Mouse (Mus musculus): ENCODE results near the gene Zfp791. TPM values are rescaled to one million over a fixed set of nuclear protein-coding genes. Genes with fewer than 3 reads are reported as not detected.

The Zfp791 gene
- polyA plus RNA-seq, 1 experiment from 2014 or later = 1.6 TPM

- Histone ChIP-seq H3K4me1 (ENCODE audit: insufficient read depth, low read depth, low read length) (peaks cover 4% of the 10 kb centered on the region), H3K36me3 (ENCODE audit: insufficient read depth, low read length) (no peaks in the 10 kb centered on the region), H3K27me3 (replicated peaks; ENCODE audit: insufficient read depth, low read length) (no peaks in the 10 kb centered on the region), H3K9me3 (ENCODE audit: low read length) (no peaks in the 10 kb centered on the region), H3K27ac (ENCODE audit: low read length) (peak overlapping the region; percentile 79), H3K4me3 (ENCODE audit: low read depth, low read length) (peak overlapping the region; percentile 75), H3K4me2 (replicated peaks; ENCODE audit: low read depth, low read length) (peak overlapping the region; percentile 96), H3K9ac (replicated peaks; ENCODE audit: low read depth) (peak overlapping the region; percentile 88)
- no peak for TF ChIP-seq EP300 (IDR thresholded peaks at IDR 0.05)
- no peak for TF ChIP-seq CTCF (IDR thresholded peaks at IDR 0.05)
- ATAC-seq (no peak), DNase-seq (ENCODE audit: low spot score) (no peak)
- 3% methylated on average over 25 of the region's 25 CpGs for WGBS
Measured at GRCm38 (mm10) chr8:85080214-85080531, 42.7 kb downstream of the Zfp791 start.

- peaks cover 4% of the 10 kb centered on the region for H3K4me1 ChIP-seq (ENCODE audit: insufficient read depth, low read depth, low read length)
- TF ChIP-seq EP300 (IDR thresholded peaks at IDR 0.05) (no peak), CTCF (IDR thresholded peaks at IDR 0.05) (peak; percentile 99)
- no peak overlapping the region for H3K27ac ChIP-seq (ENCODE audit: low read length)
- H3K9me3 ChIP-seq (ENCODE audit: low read length) = no peaks in the 10 kb centered on the region
- H3K4me3 ChIP-seq (ENCODE audit: low read depth, low read length) = no peak overlapping the region
- DNase-seq (ENCODE audit: low spot score) (peak; percentile 92), ATAC-seq (peak; percentile 60)
- H3K36me3 ChIP-seq (ENCODE audit: insufficient read depth, low read length) = no peaks in the 10 kb centered on the region
- no peak overlapping the region for H3K4me2 ChIP-seq (replicated peaks; ENCODE audit: low read depth, low read length)
- no peak overlapping the region for H3K9ac ChIP-seq (replicated peaks; ENCODE audit: low read depth)
- 4% methylated on average over 2 of the region's 2 CpGs for WGBS
- no peaks in the 10 kb centered on the region for H3K27me3 ChIP-seq (replicated peaks; ENCODE audit: insufficient read depth, low read length)
Measured at GRCm38 (mm10) chr8:85076993-85077392, 45.9 kb downstream of the Zfp791 start.

GRCm38 (mm10) chr8:85076001-85076400 lies 46.9 kb downstream of the Zfp791 start:
- H3K27me3 ChIP-seq (replicated peaks; ENCODE audit: insufficient read depth, low read length) = no peaks in the 10 kb centered on the region
- no peak overlapping the region for H3K4me2 ChIP-seq (replicated peaks; ENCODE audit: low read depth, low read length)
- WGBS = 72% methylated on average over 9 of the region's 9 CpGs
- H3K27ac ChIP-seq (ENCODE audit: low read length) = no peak overlapping the region
- H3K9ac ChIP-seq (replicated peaks; ENCODE audit: low read depth) = no peak overlapping the region
- TF ChIP-seq CTCF (IDR thresholded peaks at IDR 0.05) = peak; percentile 68
- no peak for TF ChIP-seq EP300 (IDR thresholded peaks at IDR 0.05)
- DNase-seq (ENCODE audit: low spot score) (no peak), ATAC-seq (no peak)
- H3K36me3 ChIP-seq (ENCODE audit: insufficient read depth, low read length) = no peaks in the 10 kb centered on the region
- H3K9me3 ChIP-seq (ENCODE audit: low read length) = no peaks in the 10 kb centered on the region
- H3K4me3 ChIP-seq (ENCODE audit: low read depth, low read length) = no peak overlapping the region
- H3K4me1 ChIP-seq (ENCODE audit: insufficient read depth, low read depth, low read length) = no peaks in the 10 kb centered on the region; the same call in 1 of the 2 replicates

GRCm38 (mm10) chr8:85074617-85075016 lies 48.3 kb downstream of the Zfp791 start:
- WGBS = 92% methylated on average over 10 of the region's 10 CpGs
- Histone ChIP-seq H3K27ac (ENCODE audit: low read length) (no peak overlapping the region), H3K27me3 (replicated peaks; ENCODE audit: insufficient read depth, low read length) (no peaks in the 10 kb centered on the region), H3K36me3 (ENCODE audit: insufficient read depth, low read length) (no peaks in the 10 kb centered on the region), H3K4me2 (replicated peaks; ENCODE audit: low read depth, low read length) (no peak overlapping the region), H3K9ac (replicated peaks; ENCODE audit: low read depth) (no peak overlapping the region), H3K4me1 (ENCODE audit: insufficient read depth, low read depth, low read length) (no peaks in the 10 kb centered on the region; the same call in 1 of the 2 replicates), H3K9me3 (ENCODE audit: low read length) (no peaks in the 10 kb centered on the region), H3K4me3 (ENCODE audit: low read depth, low read length) (no peak overlapping the region)
- ATAC-seq (no peak), DNase-seq (ENCODE audit: low spot score) (no peak)
- TF ChIP-seq CTCF (IDR thresholded peaks at IDR 0.05) (no peak), EP300 (IDR thresholded peaks at IDR 0.05) (no peak)

GRCm38 (mm10) chr8:85074167-85074566 lies 48.7 kb downstream of the Zfp791 start:
- H3K27ac ChIP-seq (ENCODE audit: low read length) = no peak overlapping the region
- no peak overlapping the region for H3K4me2 ChIP-seq (replicated peaks; ENCODE audit: low read depth, low read length)
- TF ChIP-seq EP300 (IDR thresholded peaks at IDR 0.05) (no peak), CTCF (IDR thresholded peaks at IDR 0.05) (no peak)
- 85% methylated on average over 10 of the region's 10 CpGs for WGBS
- no peaks in the 10 kb centered on the region for H3K27me3 ChIP-seq (replicated peaks; ENCODE audit: insufficient read depth, low read length)
- DNase-seq (ENCODE audit: low spot score) (no peak), ATAC-seq (no peak)
- no peaks in the 10 kb centered on the region for H3K36me3 ChIP-seq (ENCODE audit: insufficient read depth, low read length)
- no peak overlapping the region for H3K9ac ChIP-seq (replicated peaks; ENCODE audit: low read depth)
- no peak overlapping the region for H3K4me3 ChIP-seq (ENCODE audit: low read depth, low read length)
- H3K4me1 ChIP-seq (ENCODE audit: insufficient read depth, low read depth, low read length) = no peaks in the 10 kb centered on the region; the same call in 1 of the 2 replicates
- no peaks in the 10 kb centered on the region for H3K9me3 ChIP-seq (ENCODE audit: low read length)

- Histone ChIP-seq H3K4me2 (replicated peaks; ENCODE audit: low read depth, low read length) (no peak overlapping the region), H3K9ac (replicated peaks; ENCODE audit: low read depth) (no peak overlapping the region), H3K36me3 (ENCODE audit: insufficient read depth, low read length) (no peaks in the 10 kb centered on the region), H3K4me3 (ENCODE audit: low read depth, low read length) (no peak overlapping the region), H3K27ac (ENCODE audit: low read length) (no peak overlapping the region), H3K27me3 (replicated peaks; ENCODE audit: insufficient read depth, low read length) (no peaks in the 10 kb centered on the region), H3K9me3 (ENCODE audit: low read length) (no peaks in the 10 kb centered on the region), H3K4me1 (ENCODE audit: insufficient read depth, low read depth, low read length) (no peaks in the 10 kb centered on the region; the same call in 1 of the 2 replicates)
- no peak for TF ChIP-seq CTCF (IDR thresholded peaks at IDR 0.05)
- no peak for TF ChIP-seq EP300 (IDR thresholded peaks at IDR 0.05)
- no peak for DNase-seq (ENCODE audit: low spot score)
- no peak for ATAC-seq
- 90% methylated on average over 15 of the region's 15 CpGs for WGBS
Measured at GRCm38 (mm10) chr8:85073041-85073612, 49.8 kb downstream of the Zfp791 start.

Measured in lung, postnatal 0 days (tissue).